Comparison of ENCODE assay signal across 9 mouse cellular contexts in the genomic region with DNA sequence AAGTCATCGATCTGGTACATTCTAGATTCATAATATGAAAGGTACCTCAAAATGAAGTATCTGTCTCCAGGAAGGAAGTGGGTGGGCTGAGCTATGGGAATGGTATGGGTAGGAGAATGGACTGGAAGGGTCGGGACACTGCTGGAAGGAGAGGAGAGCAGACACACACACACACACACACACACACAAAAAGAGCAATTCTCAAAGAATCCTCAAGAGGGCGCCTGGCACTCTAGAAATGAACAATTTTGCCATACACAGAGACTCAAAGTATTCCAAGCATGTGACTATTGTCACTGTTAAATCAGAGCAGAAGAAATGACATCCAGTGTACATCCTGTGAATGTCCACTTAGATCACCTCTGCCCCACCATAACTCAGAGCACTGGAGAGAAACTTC. TPM values are rescaled to one million over a fixed set of nuclear protein-coding genes. Genes with fewer than 3 reads are reported as not detected.
DNase-seq lines count a peak whose midpoint lies in the region; ATAC-seq and TF ChIP-seq lines count a peak whose summit lies in the region.
"Had no signal": no experiment of that assay in that cellular context is flagged by ENCODE, and none has a peak within 500 bp of the region (broad histone marks: within the 10 kb centered on the region; RNA-seq: fewer than 3 reads in every experiment).

No protein-coding gene starts in this region.

- intact Hi-C loops in heart, postnatal 10 days (cut with DNase I), result loop anchor here (2.0 to 10.0 kb wide), 3 partner anchors 74 to 252 kb away; no protein-coding TSS in a partner anchor

- peak; percentile 56 to 75 for DNase-seq in heart, postnatal 10 days
- DNase-seq in ES-E14 (ENCODE audit: low read depth, low spot score), result peak; percentile 73
- DNase-seq in embryo, embryonic 10.5 days (ENCODE audit: low spot score), result peak; percentile 85
- peak; percentile 44 for DNase-seq in lung, postnatal 14 days
- peak; percentile 34 for DNase-seq in skeletal muscle tissue, adult 2 months (ENCODE audit: low read depth, low spot score)
- no peak for DNase-seq in ovary, adult 18-20 months (ENCODE audit: low spot score)

- H3K4me1 ChIP-seq in heart, embryonic 11.5 days (ENCODE audit: control insufficient read depth, insufficient read depth, low read length), result peaks cover 4% of the 10 kb centered on the region; the same call in 1 of the 2 replicates
- H3K4me1 ChIP-seq in ES-E14 (ENCODE audit: control insufficient read depth in 2 of 2, insufficient read depth in 2 of 2, low read length in 2 of 2, poor library complexity in 1 of 2), result peaks cover 0 to 4% of the 10 kb centered on the region in 2 experiments; a peak in 1 of 4 replicates
- no peaks in the 10 kb centered on the region for H3K4me1 ChIP-seq in kidney, embryonic 14.5 days (ENCODE audit: control insufficient read depth, insufficient read depth, low read length)
- H3K4me1 ChIP-seq: embryonic facial prominence, embryonic 13.5 days had no signal

- in situ Hi-C loops in ES-E14 (cut with MboI; ENCODE audit: low sequenced_read_pairs in 2 of 2, unreplicated experiment in 2 of 2), result no loop called here

- no peak overlapping the region for H3K4me2 ChIP-seq in heart, embryonic 11.5 days
- H3K4me2 ChIP-seq in kidney, embryonic 14.5 days (replicated peaks; ENCODE audit: low read depth, low read length), result no peak overlapping the region
- H3K4me2 ChIP-seq: embryonic facial prominence, embryonic 13.5 days had no signal

- no peaks in the 10 kb centered on the region for H3K9me3 ChIP-seq in heart, embryonic 11.5 days (replicated peaks; ENCODE audit: control insufficient read depth, low read length)
- H3K9me3 ChIP-seq in ES-E14 (ENCODE audit: control insufficient read depth, insufficient read depth, low read depth, low read length), result no peaks in the 10 kb centered on the region
- H3K9me3 ChIP-seq in kidney, embryonic 14.5 days (ENCODE audit: control insufficient read depth, low read length), result no peaks in the 10 kb centered on the region
- H3K9me3 ChIP-seq: embryonic facial prominence, embryonic 13.5 days had no signal

- H3K27me3 ChIP-seq in heart, embryonic 11.5 days (ENCODE audit: control insufficient read depth, insufficient read depth, low read length), result no peaks in the 10 kb centered on the region
- no peaks in the 10 kb centered on the region for H3K27me3 ChIP-seq in kidney, embryonic 14.5 days (ENCODE audit: control insufficient read depth, insufficient read depth, low read length)
- H3K27me3 ChIP-seq: embryonic facial prominence, embryonic 13.5 days had no signal

- no peaks in the 10 kb centered on the region for H3K36me3 ChIP-seq in heart, embryonic 11.5 days (ENCODE audit: control insufficient read depth, insufficient read depth, low read length)
- peaks cover 8% of the 10 kb centered on the region; the same call in 1 of the 2 replicates for H3K36me3 ChIP-seq in ES-E14 (ENCODE audit: control insufficient read depth, insufficient read depth, low read length, poor library complexity, severe bottlenecking)
- no peaks in the 10 kb centered on the region; the same call in 1 of the 2 replicates for H3K36me3 ChIP-seq in kidney, embryonic 14.5 days (ENCODE audit: control insufficient read depth, insufficient read depth, low read length)

- no peak overlapping the region for H3K4me3 ChIP-seq in heart, embryonic 11.5 days (ENCODE audit: low read depth, low read length)
- H3K4me3 ChIP-seq in ES-E14 (ENCODE audit: insufficient read depth in 1 of 2, low read depth in 1 of 2, low read length in 2 of 2, poor library complexity in 1 of 2, severe bottlenecking in 1 of 2), result no peak overlapping the region
- H3K4me3 ChIP-seq in kidney, embryonic 14.5 days (ENCODE audit: low read length), result no peak overlapping the region
- H3K4me3 ChIP-seq: embryonic facial prominence, embryonic 13.5 days had no signal

- WGBS in heart, embryonic 11.5 days (ENCODE audit: insufficient replicate concordance), result 35% methylated on average over 3 of the region's 3 CpGs
- WGBS in kidney, embryonic 14.5 days, result 30% methylated on average over 3 of the region's 3 CpGs

- H3K27ac ChIP-seq in heart, embryonic 11.5 days (ENCODE audit: low read depth, low read length), result no peak overlapping the region
- no peak overlapping the region for H3K27ac ChIP-seq in ES-E14 (ENCODE audit: insufficient read depth, low read depth, low read length, poor library complexity, severe bottlenecking)
- H3K27ac ChIP-seq in kidney, embryonic 14.5 days (ENCODE audit: low read depth, low read length), result no peak overlapping the region
- H3K27ac ChIP-seq: embryonic facial prominence, embryonic 13.5 days had no signal

- ATAC-seq in heart, embryonic 11.5 days (replicated peaks; ENCODE audit: insufficient number of reproducible peaks, low FRiP score, low TSS enrichment), result no peak
- peak; percentile 63; the same call in 1 of the 2 replicates for ATAC-seq in kidney, embryonic 14.5 days (ENCODE audit: low FRiP score, low TSS enrichment)

- no peak overlapping the region for H3K9ac ChIP-seq in heart, embryonic 11.5 days (ENCODE audit: low read depth, low read length)
- H3K9ac ChIP-seq in ES-E14 (ENCODE audit: insufficient read depth, low read depth, low read length, poor library complexity, severe bottlenecking), result no peak overlapping the region
- no peak overlapping the region for H3K9ac ChIP-seq in kidney, embryonic 14.5 days (ENCODE audit: low read depth, low read length)
- H3K9ac ChIP-seq: embryonic facial prominence, embryonic 13.5 days had no signal

TF ChIP-seq in ES-E14, 5 proteins besides CTCF, POLR2A, EP300 and RAD21:
- no peak for TF ChIP-seq CHD2 (IDR thresholded peaks at IDR 0.05; ENCODE audit: low read depth, low read length)
- TF ChIP-seq ZNF384 (IDR thresholded peaks at IDR 0.05; ENCODE audit: low read depth, low read length), result no peak
- no peak for TF ChIP-seq MAFK (IDR thresholded peaks at IDR 0.05; ENCODE audit: insufficient read depth, low read depth, low read length)
- no peak for TF ChIP-seq HCFC1 (IDR thresholded peaks at IDR 0.05; ENCODE audit: borderline replicate concordance, insufficient read depth, low read length)
- TF ChIP-seq ZC3H11A (IDR thresholded peaks at IDR 0.05; ENCODE audit: borderline replicate concordance, low read depth, low read length), result peak; percentile 38; the same call in 1 of the 2 replicates
TF ChIP-seq in ES-E14: peak in this region for 1.

RNA-seq across cellular contexts. Expression of gene Osbpl7, which starts 22.1 kb away (rescaled TPM):
- 1 to 10 TPM; 5.7 to 6.1 TPM for total RNA-seq in heart, postnatal 10 days (2021)
- polyA plus RNA-seq in heart, embryonic 11.5 days (2014; fragmentation: Nextera tagmentation; extraction: Ambion mirVana), result 3.9 and 4.1 TPM in 2 replicates
- total RNA-seq in ES-E14 (2012; rRNA removed), result 6.6 and 7.2 TPM in 2 replicates
- 5.1 and 5.8 TPM in 2 replicates for polyA plus RNA-seq in kidney, embryonic 14.5 days (2014; fragmentation: Nextera tagmentation; extraction: Ambion mirVana)

RNA-seq across cellular contexts. Expression of gene Mrpl10, which starts 31.2 kb away (rescaled TPM):
- 10 to 100 TPM; 85.0 to 86.5 TPM for total RNA-seq in heart, postnatal 10 days (2021)
- 83.9 and 87.2 TPM in 2 replicates for polyA plus RNA-seq in heart, embryonic 11.5 days (2014; fragmentation: Nextera tagmentation; extraction: Ambion mirVana)
- total RNA-seq in ES-E14 (2012; rRNA removed), result 55.3 and 70.3 TPM in 2 replicates
- 89.4 and 99.6 TPM in 2 replicates for polyA plus RNA-seq in kidney, embryonic 14.5 days (2014; fragmentation: Nextera tagmentation; extraction: Ambion mirVana)

RNA-seq across cellular contexts. Expression of gene Lrrc46, which starts 31.3 kb away (rescaled TPM):
- total RNA-seq in heart, postnatal 10 days (2021), result under 1 TPM; 0.31 to 0.45 TPM
- polyA plus RNA-seq in heart, embryonic 11.5 days (2014; fragmentation: Nextera tagmentation; extraction: Ambion mirVana), result 0.59 and 0.93 TPM in 2 replicates
- 0.42 and 0.54 TPM in 2 replicates for total RNA-seq in ES-E14 (2012; rRNA removed)
- 1.6 and 1.7 TPM in 2 replicates for polyA plus RNA-seq in kidney, embryonic 14.5 days (2014; fragmentation: Nextera tagmentation; extraction: Ambion mirVana)

RNA-seq across cellular contexts. Expression of gene Tbx21, which starts 42.6 kb away (rescaled TPM):
- total RNA-seq in heart, postnatal 10 days (2021), result not detected
- not detected in 2 replicates for polyA plus RNA-seq in heart, embryonic 11.5 days (2014; fragmentation: Nextera tagmentation; extraction: Ambion mirVana)
- total RNA-seq in ES-E14 (2012; rRNA removed), result 0.27 and 0.32 TPM in 2 replicates
- 0.07 TPM in 1 of 2 replicates, not detected in the other for polyA plus RNA-seq in kidney, embryonic 14.5 days (2014; fragmentation: Nextera tagmentation; extraction: Ambion mirVana)

RNA-seq across cellular contexts. Expression of gene Scrn2, which starts 42.8 kb away (rescaled TPM):
- total RNA-seq in heart, postnatal 10 days (2021), result 10 to 100 TPM; 11.3 to 16.1 TPM
- polyA plus RNA-seq in heart, embryonic 11.5 days (2014; fragmentation: Nextera tagmentation; extraction: Ambion mirVana), result 13.9 and 16.6 TPM in 2 replicates
- 16.5 and 22.2 TPM in 2 replicates for total RNA-seq in ES-E14 (2012; rRNA removed)
- 24.4 and 29.9 TPM in 2 replicates for polyA plus RNA-seq in kidney, embryonic 14.5 days (2014; fragmentation: Nextera tagmentation; extraction: Ambion mirVana)
